Mouse (Mus musculus) right cerebral cortex, adult 18-20 months (tissue): ENCODE measurements around the gene Gins2.
A peak's percentile ranks its signal among the peaks of the same experiment; 100 is the strongest.

Source experiments
- DNase-seq: peaks from one replicate; pipeline ENCODE4 v3.0.0; 2022; ENCODE audit warnings: mixed read lengths

Gins2 gene

GRCm38 (mm10) chr8:120588908-120589771 is at the start of gene Gins2:
Gins2 (minus strand) TSS chr8:120589304.
- peak; percentile 100 for DNase-seq

GRCm38 (mm10) chr8:120634329-120634839 is 45.3 kb upstream of the Gins2 start:
- peak; percentile 59 for DNase-seq

- DNase-seq, result no peak
These were observed 44.7 kb upstream of the Gins2 start for GRCm38 (mm10) chr8:120633665-120634271.

GRCm38 (mm10) chr8:120632969-120633664 is 44.0 kb upstream of the Gins2 start:
- no peak for DNase-seq

- DNase-seq, result peak; percentile 42
These were observed 42.6 kb upstream of the Gins2 start for GRCm38 (mm10) chr8:120631441-120632375.

GRCm38 (mm10) chr8:120630848-120631247 is 41.7 kb upstream of the Gins2 start:
- no peak for DNase-seq

GRCm38 (mm10) chr8:120630031-120630430 is 40.9 kb upstream of the Gins2 start:
- DNase-seq, result no peak

GRCm38 (mm10) chr8:120627298-120627697 is 38.2 kb upstream of the Gins2 start:
- DNase-seq, result peak; percentile 57

GRCm38 (mm10) chr8:120626461-120626860 is 37.4 kb upstream of the Gins2 start:
- DNase-seq, result no peak

GRCm38 (mm10) chr8:120623608-120624007 is 34.5 kb upstream of the Gins2 start:
- DNase-seq, result no peak

GRCm38 (mm10) chr8:120622161-120622560 is 33.1 kb upstream of the Gins2 start:
- no peak for DNase-seq

GRCm38 (mm10) chr8:120620441-120620840 is 31.3 kb upstream of the Gins2 start:
- no peak for DNase-seq

GRCm38 (mm10) chr8:120619235-120620180 is 30.4 kb upstream of the Gins2 start:
- DNase-seq, result peak; percentile 64

- peak; percentile 64 for DNase-seq
These were observed 29.0 kb upstream of the Gins2 start for GRCm38 (mm10) chr8:120618110-120618509.

- DNase-seq, result no peak
These were observed 27.8 kb upstream of the Gins2 start for GRCm38 (mm10) chr8:120616663-120617626.

GRCm38 (mm10) chr8:120614491-120614890 is 25.4 kb upstream of the Gins2 start:
- DNase-seq, result no peak

- DNase-seq, result no peak
These were observed 21.7 kb upstream of the Gins2 start for GRCm38 (mm10) chr8:120610824-120611223.

GRCm38 (mm10) chr8:120607885-120608284 is 18.8 kb upstream of the Gins2 start:
- DNase-seq, result peak; percentile 73

GRCm38 (mm10) chr8:120607460-120607859 is 18.4 kb upstream of the Gins2 start:
- DNase-seq, result no peak

- DNase-seq, result no peak
These were observed 13.6 kb upstream of the Gins2 start for GRCm38 (mm10) chr8:120602672-120603071.
